Mouse (Mus musculus) megakaryocyte, embryonic 14.5 days (primary cell): ENCODE data around the gene Pramel4. TPM values are rescaled to one million over a fixed set of nuclear protein-coding genes. Genes with fewer than 3 reads are reported as not detected.
"Not testable (repeated sequence)": the region's sequence is repeated elsewhere in the genome, so short reads cannot be mapped to it uniquely, and the experiment has no call there.

Experiments
- H3K27me3 ChIP-seq: replicated peaks from 2 replicates; pipeline ENCODE3; 2012; ENCODE audit warnings: inconsistent platforms
- H3K36me3 ChIP-seq: replicated peaks from 2 replicates; pipeline ENCODE3; 2012; ENCODE audit warnings: low read length, inconsistent platforms, mixed read lengths
- H3K4me1 ChIP-seq: 2 replicates; pipeline ENCODE4 v1.6.1; 2012; ENCODE audit warnings: inconsistent platforms
- H3K4me3 ChIP-seq: replicated peaks from 2 replicates; pipeline ENCODE3; 2012; ENCODE audit warnings: moderate library complexity, mild to moderate bottlenecking, inconsistent platforms
- H3K9me3 ChIP-seq: 2 replicates; pipeline ENCODE4 v1.6.1; 2012; ENCODE audit warnings: inconsistent platforms
- polyA plus RNA-seq: library from polyadenylated mRNA; stranded (reverse); fragments of >175 nt; gene quantifications from 2 replicates; pipeline ENCODE4 v1.2.3, GENCODE M21; 2012; ENCODE audit warnings: low replicate concordance; ENCODE audit not compliant: insufficient read depth

The Pramel4 gene
- polyA plus RNA-seq, result not detected in 2 replicates

DNA sequence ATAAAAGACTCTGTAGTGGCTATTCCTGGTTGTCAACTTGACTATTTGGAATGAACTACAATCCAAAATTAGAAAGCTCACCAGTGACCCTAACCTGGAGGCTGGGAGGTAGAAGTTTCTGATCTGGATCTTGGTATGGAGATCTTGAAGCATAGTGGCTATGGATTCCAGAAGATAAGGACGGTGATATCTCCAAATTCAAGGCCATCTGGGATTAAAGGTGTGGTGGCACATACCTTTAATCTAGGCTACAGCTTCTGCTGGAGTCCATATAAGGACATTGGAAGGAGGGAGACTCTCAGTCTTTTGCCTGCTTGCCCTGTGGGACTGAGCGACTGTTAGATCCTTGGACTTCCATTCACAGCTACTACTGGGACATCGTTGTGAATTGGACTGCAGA lies at the start of gene Pramel4:
Pramel4 (plus strand) TSS at position 301 of the 400 bp plus-strand sequence.
- not testable (repeated sequence) for H3K4me3 ChIP-seq, H3K9me3 ChIP-seq

DNA sequence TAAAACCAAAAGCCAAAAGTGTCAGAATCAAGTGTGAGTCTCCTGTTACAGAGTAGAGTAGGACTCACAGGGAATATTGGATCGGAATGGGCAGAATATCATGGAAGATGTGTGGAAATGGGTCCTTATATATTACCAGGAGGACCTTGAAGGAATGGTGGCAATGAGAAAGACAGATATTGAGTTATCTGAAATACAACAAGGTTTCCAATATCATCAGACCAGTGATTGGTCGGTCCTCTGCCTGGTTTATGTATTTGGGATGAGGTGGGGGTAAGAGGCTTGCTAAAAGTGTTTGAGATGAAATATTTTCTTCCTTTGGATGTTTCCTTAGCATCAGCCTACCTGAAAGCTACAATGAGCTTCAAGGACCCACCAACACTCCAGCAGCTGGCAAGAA lies 47.2 kb downstream of the Pramel4 start, which contains the start of gene Gm13102:
Gm13102 (plus strand) TSS at position 301 of the 400 bp plus-strand sequence.
- H3K4me1 ChIP-seq, H3K4me3 ChIP-seq, H3K27me3 ChIP-seq, H3K9me3 ChIP-seq, H3K36me3 ChIP-seq: not testable (repeated sequence)

More for the DNA sequence above, at the start of gene Pramel4:
- H3K36me3 ChIP-seq, H3K27me3 ChIP-seq, H3K4me1 ChIP-seq: not testable (repeated sequence)

Other genes starting within 250 kb of the Pramel4 start
- not detected in 2 replicates for gene Gm13084, start 243.0 kb upstream of the Pramel4 start, polyA plus RNA-seq
- not detected in 2 replicates for gene Gm13103, start 212.6 kb upstream of the Pramel4 start, polyA plus RNA-seq
- gene Pramef6, start 158.7 kb upstream of the Pramel4 start, polyA plus RNA-seq, result not detected in 2 replicates
- gene Pramef25, start 108.1 kb upstream of the Pramel4 start, polyA plus RNA-seq, result not detected in 2 replicates
- gene Gm13101, start 92.2 kb upstream of the Pramel4 start, polyA plus RNA-seq, result not detected in 2 replicates
- not detected in 2 replicates for gene Pramef17, start 64.8 kb upstream of the Pramel4 start, polyA plus RNA-seq
- not detected in 2 replicates for gene Gm13102, start 47.3 kb downstream of the Pramel4 start, polyA plus RNA-seq
- not detected in 2 replicates for gene Oog3, start 103.5 kb downstream of the Pramel4 start, polyA plus RNA-seq
- gene Oog2, start 131.6 kb downstream of the Pramel4 start, polyA plus RNA-seq, result not detected in 2 replicates
- not detected in 2 replicates for gene C87977, start 154.2 kb downstream of the Pramel4 start, polyA plus RNA-seq
- gene Pramel5, start 221.4 kb downstream of the Pramel4 start, polyA plus RNA-seq, result not detected in 2 replicates